Mouse (Mus musculus): ENCODE results near the gene Adamts2.
A peak's percentile ranks its signal among the peaks of the same experiment; 100 is the strongest.

Gene Adamts2

DNA sequence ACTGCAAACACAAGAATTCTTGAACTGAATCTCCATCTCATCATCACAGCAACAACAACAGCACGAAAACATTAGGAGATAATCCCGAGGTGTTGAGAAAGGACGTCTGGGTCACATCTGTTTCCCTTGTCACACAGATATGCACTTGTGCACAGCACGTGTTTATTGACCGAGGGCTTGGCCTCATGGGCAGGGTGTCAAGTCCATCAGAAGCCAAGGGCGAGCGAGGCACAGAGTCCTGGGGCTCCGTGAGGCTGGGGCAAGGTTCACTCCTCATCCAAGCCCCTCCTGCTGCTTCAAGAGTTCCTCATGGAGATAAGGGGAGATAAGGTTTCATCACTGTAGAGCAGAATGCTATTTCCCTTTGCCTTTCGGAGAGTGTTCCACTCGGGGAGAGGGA, 137.6 kb downstream of the Adamts2 start:
- DNase-seq, result no peak

DNA sequence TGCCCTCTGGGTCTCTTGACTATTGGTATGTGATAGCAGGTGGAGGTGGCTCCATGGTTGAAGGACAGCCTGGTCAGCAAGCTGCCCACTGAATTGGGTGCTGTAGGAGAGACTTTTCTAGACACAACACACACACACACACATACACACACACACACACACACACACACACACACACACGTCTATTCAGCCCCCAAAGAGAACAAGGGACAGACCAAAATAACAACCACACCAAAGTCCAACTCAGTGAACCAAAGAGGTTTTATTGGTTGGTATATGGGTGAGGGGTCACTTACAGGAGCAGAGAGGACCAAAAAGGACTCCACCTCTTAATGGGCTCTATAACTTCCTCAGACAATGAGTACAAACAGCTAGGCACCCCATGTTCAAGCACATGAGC, 140.3 kb downstream of the Adamts2 start:
- no peak for DNase-seq

DNA sequence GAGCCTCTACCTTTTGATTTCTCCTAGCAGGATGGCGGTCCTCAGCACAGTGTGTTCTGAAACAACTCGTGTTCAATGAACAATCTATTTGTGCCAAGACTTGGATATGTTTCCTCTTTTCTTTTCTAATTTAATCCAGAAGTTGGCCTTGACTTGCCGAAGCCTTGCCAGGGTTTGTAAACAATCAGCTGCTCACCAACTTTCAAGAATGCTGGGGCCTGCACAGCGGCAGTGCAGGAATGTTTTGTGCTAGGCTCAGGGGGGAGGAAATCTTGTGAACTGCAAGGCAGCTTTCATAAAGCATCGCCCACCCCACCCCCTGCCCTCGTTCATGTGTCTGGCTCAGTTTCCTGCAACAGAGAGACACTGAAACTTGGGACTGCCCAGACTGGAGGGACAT, 143.1 kb downstream of the Adamts2 start:
- DNase-seq, result no peak

DNA sequence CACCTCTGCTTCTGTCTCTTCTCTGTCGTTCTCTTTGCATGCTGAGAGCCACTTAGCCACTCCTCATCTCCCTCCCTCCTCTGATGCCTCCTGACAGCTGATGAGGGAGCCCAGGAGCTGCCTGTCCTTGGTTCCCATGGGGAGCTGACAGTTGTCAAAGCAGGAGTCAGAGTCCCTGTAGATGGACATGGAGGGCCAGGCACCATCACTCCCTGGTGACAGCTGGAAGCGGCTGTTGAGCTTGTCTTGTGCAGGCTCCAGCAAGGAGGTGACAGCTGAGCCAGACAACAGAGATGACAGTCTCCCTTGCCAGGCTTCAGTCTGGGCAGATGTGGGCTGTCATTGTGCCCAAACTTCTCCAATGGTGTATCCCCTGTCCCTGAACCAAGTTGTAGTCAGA, 144.6 kb downstream of the Adamts2 start:
- no peak for DNase-seq

DNA sequence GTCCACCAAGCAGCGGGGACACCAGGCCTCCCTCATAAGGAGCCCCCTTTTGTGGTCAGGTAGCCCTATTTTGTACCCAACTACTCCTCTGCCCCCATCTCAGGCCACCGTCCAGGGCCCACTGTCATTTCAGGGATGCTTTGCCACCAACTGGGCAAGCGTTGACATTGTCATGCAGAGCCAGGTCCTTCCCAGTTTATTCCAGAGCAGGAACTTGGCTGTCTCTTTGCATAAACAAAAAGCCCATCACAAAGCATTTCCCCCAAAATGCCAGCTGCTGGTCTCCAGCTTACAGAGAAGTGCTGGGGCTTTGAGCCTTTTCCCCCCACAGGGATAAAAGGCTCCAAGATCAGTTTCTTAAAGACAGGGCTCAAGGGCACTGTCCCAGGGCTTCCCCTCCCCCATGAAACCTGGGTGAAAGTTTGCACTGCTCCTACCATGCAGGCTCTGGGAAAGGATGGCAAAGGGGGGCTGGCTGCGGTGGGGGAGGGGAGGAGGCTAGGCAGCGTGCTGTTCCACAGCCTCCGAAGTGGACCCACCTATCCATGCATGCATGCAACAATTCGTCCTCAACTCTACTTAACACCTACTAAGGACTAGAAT, 149.2 kb downstream of the Adamts2 start:
- no peak for DNase-seq

DNA sequence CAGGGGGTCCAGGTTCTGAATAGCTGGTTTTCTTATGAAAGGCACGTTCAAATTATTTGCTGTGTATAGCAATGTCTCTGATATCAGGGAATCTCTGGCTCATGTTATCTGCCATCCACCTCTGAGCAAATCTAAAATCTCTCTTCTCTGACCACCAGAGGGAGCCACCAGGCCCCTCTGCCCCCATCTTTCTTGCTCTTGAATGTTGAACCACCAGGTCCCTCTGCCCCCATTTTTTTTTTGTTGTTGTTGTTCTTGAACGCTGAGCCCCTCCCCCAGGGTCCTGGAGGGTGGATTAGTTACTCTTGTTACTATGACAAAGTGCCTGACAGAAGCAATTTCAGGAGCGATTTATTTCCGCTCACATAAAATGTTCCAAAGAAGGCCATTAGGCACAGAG, 155.9 kb downstream of the Adamts2 start:
- no peak for DNase-seq

DNA sequence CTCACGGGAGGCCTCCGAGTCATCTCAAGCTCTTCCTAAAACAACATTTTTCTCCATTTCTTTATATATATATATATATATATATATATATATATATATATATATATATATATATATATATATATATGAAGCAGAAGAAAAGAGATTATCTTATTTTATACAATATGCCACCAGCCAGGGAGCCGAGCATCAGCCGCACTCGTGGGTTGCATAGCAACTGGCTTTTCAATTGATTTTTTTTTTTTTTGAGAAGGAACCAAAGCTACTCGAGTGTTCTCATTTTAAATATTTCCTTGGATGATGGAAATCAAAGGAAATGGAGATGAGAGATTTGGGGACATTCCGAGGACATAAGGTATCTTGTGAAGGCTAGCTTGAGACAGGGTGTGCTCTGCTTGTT, 164.6 kb downstream of the Adamts2 start:
- DNase-seq, result no peak

DNA sequence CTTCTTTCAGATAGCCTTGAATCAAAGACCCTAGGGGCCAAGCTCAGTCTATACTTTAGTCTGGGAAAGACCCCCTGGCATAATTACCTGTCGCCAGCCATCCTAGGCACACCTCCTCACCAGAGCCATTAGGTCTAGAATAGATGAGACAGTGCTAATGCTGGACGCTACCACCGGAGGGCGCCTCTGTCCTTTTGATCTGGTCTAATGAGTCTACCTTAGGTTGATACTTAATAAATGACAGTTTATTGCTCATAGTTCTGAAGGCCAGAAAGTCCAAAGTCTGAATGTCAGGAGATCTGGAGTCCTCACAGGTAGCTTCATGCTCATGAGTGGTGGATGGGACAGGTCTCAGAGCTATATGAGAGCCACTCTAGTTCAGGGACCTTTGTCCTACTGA, 165.2 kb downstream of the Adamts2 start:
- DNase-seq, result peak; percentile 45

DNA sequence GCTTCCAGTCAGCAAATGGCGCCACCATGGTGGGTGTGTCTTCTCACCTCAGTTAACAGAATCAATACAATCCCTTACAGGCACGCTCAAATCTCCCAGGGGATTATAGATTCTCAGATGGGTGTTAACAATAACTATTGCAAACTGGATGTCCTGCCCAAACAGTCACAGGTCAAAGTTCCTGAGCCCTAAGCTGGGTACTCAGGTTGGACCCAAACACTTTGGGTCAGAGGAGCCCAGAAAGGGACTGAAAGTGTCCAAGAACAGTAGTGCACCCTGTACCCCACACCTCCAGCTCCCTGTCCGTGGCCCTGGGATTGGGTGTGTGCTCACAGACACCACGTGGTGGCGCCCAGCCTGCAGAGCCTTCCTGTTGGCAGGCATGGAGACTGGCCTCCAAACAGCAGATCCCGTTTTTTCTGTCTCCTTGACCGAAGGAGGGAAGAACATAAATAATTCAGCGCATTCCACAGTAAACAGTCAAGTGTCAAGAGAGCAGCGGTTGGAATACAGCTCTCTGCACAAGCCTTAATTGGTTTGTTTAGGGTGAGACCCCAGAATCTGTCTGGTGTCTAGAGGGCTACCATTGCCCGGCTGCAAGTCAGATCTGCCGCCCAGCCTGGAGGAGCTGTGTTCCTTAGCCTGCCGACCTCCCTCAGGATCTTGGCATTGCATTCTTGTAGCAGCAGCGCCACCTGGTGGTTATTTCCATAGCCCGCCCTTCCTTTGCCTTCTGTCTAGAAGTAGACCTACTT, 167.3 kb downstream of the Adamts2 start:
- peak; percentile 91 for DNase-seq

DNA sequence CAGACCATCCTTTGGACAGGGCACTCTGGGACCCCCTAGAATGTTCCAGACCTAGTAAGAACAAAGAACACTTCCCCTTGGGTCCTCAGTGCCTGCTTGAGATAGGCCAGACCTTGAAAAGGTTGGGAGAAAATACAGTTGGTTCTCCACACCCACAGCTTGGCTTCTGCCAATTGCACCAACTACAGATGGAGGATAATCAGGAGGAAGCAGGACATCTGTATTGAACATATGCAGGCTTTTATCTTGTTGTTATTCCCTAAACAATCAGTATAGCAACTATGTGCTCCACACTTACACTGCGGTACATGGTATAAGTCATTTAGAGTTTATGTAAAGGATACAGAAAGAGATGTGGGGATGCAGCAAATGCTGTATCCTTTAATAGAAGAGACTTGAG, 169.1 kb downstream of the Adamts2 start:
- DNase-seq, result no peak

DNA sequence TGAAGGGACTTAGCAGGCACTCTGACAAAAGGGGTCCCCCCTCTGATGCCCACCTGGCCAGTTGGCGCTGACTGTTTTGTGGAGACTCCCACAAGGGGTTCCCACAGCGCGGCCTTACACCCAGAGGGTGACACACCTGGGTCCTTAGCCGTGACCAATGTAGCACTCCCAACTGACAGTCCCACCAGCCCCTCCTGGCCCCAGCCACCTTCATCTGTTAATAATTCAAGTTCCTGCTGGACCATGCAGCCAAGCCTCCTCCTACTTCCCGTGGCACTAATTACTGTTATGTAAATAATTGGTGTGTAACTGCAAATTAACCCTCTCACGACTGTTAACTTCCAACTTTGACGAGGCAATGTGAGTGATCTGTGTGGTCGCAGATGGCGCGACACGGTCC, 195.8 kb downstream of the Adamts2 start:
- no peak for DNase-seq

DNA sequence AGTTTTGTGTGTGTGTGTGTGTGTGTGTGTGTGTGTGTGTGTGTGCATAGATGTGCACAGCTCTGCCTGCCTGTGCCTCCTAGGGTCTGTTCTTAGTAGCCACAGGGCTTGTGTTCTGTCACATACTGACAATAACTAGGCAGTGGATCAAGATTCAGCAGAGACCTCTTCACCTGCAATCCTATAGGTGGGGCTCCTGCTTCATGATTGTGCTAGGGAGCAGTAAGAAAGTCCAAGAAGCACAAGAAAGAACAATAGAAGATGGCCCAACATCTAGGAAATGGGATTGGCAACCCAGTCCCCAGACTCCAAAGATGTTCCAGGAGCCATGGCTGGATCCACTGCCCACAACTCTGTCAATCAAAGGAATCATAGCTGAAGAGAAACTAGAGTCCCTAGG, 197.0 kb downstream of the Adamts2 start:
- no peak for DNase-seq

DNA sequence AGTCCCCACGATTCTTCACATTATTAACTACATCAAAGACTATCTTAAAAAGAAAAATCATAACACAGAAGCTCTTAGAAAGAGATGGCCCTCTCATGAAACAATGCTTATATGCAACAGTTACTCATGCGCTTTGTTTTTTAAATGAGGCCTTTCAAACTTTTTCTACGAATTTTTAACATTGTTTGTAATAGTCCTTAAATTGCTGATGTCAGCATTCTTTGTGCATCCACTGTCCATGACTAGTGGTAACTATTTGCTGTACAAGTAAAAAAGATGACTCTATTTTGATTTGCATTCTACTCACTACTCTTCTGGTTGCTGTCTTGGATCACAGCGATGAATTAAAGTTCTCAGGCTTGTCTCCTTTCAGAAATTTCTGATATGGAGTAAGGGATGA, 212.3 kb downstream of the Adamts2 start:
- DNase-seq, result no peak

DNA sequence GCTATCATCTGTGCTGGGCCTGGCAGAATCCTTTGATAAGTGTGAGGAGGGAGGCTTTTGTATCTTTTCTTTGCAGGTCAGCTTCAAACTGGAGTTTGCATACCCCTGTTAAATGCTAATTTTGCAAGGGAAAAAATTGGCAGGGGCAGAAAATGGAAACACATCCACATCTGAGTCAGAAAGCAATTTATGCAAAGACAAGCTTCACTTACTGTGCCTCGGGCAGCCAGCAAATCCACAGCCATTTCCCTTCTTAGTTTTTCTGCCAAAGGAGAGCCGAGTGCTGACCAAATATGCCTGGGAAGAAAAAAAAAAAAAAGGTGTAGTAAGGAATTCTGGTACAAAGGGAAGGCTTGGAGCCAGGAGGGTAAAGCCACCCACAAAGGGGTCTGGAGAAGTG, 224.3 kb downstream of the Adamts2 start:
- DNase-seq, result no peak

DNA sequence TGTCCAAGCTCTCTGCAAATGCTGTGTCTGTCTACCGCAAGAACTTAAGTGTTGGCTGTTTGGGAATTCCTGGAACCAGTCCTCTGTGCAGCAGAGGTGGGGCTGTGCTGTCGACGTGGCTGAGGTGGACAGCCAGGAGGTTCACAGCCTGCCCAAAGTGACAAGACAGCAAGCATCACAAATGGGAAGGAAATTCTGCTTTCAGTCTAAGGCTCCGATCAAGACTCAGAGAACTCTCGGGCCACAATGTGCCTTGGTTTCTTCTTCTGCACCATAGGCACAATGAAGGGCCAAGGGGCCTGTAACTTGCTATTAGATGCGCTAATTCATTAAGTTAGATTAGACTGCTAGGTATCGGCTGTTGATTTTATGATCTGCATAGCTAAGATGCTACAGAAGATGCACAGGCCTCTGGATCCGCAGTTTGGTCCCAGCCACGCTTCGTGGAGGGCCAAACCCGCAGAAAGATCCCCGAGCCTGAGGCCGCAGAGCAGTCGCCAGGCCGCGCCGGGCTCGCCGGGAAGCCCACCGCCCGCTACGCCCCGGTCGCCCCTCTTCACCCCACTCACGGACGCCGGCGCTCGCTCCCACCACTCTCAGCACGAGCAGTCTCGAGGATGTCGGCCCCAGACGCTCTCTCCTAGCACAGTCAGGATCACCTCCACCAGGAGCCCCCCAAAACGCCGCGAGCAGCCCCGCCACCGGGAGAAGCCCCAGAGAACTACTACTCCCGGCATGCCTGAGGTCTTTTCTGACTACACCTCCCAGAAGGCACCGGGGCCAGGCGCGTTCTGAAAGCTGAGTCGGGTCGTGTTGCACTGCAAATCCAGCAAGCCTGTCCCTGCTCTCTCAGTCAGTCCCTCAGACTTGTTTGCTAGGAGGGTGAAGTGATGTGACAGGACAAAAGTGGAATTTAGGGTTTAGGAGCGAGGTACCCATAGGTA, 225.4 kb downstream of the Adamts2 start, which contains the start of gene Zfp354c:
Gene Zfp354c (minus strand): TSS at position 715 of the 944 bp plus-strand sequence.
- peak; percentile 88 for DNase-seq

DNA sequence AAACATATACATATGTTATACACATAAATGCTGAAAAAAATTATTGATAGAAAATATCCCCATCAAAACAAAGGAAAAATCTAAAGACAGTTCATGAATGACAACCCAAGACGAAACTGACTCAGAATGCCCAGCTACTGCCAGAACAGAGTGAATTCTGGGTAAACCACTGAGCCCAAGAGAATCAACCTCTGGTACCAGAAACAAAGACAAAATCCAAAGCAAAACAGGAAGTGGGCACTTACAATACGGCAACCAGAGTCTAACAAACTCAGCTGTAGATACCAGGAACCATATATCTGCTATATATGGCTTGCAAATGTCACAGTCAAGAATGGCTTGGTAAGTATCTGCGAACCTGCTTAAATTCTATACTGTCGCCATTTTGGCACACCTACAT, 233.8 kb downstream of the Adamts2 start:
- DNase-seq, result no peak

DNA sequence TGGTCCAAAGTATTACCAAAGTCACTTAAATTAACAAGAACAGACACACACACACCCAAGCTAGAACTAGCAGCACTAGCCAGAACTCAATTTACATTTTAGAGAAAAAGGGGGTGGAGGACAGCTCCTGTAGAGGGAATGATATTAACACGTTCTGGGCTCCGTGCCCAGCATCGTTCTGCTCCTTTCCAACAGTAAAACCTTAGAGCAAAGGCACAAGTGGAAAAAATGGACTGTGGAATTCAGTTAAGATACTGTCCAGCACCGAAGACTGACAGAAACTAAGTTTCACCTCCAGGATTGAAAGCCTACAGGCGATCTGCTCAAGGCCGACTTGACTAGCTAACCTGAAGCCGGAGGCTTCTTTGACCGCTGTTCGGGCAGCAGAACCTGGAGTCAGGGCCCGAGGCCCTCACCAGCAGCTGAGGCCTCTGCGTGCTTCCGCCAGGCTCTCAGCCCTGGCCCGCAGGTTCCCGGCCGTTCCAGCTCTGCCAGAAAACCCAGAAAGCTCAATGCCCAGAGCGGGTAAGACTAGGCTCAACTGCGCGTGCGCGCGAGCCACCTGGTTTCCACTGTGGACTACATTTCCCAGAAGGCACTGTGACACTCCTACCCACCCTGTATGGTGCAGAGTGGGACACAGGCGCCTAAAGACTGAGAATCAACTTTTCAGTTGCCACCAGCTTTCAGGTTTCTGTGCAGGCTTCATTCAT, 239.3 kb downstream of the Adamts2 start, which contains the start of gene Zfp879:
Gene Zfp879 (minus strand): TSS at position 530 of the 713 bp plus-strand sequence.
- peak; percentile 98 for DNase-seq

DNA sequence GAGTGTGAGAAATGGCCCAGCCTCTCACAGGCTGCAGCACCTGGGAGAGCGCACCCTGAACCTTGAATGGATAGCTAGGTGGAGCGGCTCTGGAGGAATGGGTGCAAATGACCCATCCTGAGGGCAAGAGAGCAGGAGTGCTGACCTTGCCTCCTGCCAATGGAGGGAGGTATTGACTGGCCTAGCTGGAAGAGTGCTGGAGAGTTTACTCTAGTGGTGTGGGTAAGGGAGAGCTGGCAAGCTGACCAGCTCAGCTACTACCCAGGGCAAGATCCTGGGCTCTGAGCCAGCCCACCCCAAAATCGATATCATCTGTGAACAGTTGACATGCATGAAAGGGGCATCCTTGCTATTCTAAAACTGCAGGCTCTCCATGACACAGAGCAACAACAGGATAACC, 244.1 kb downstream of the Adamts2 start:
- DNase-seq, result no peak

DNA sequence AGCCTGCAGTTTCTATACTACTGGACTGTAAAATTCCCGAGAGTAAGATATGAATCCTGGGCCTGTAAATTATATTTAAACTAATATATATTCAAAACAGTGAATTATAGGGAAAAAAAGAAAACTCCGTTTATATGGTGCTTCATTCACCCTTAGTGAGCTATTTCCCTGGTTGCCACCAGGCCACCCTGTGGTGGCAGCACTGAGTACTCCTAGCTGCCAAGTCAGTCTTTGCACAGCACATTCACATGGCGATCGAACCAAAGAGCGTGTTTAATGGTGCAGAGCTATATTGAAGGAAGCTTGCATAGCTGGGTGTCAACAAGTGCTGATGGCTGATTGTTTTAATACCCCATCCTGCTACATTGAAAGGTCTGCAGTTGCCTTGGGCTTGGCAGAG, 245.2 kb downstream of the Adamts2 start:
- DNase-seq, result no peak

DNA sequence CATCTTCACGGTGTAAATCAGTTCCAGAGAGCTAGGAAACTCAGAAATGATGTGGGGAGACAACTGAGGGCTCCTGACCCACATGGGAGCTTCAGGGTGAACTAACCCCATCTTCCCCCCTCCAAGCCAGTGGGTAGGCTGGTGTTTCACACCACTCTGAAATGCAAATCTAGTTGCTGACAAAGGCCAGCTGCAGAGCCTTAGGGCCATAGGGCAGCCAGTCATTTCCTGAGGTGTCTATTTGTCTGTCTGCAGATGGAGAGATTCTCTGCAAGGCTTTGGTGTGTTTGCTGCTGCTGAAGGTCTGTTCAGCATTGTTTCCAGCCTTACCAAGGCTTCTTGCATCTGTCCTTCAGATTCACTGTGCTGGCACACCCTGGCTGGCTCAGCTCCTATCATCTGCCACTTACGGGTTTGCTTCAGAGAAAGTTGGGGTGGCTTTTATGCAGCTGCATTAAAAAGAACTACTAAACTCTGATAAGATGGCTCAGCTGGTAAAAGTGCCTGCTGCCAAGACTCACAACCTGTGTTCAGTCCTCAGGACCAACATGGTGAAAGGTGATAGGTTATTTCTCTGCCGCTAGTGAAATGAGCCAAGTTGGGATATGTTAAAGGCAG, 246.7 kb downstream of the Adamts2 start:
- no peak for DNase-seq

DNA sequence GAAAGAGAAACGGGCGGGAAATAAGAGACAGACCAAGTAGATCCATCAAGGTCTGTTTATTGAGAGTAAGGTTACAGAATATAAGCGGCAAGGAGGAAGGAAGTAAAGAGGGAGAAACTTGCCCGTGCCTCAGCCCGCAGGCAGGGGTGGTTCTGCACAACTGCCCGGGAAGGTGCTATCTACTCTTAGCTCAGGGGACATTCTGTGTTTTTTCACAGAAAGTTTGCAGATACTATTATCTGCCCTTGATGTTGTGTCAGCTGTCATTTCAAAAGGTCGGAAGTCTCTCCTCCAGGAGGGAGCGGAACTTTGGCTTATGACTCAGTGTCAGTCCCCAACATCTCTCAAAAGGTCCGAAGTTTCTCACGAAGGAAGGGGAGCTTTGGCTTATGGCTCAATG, 247.4 kb downstream of the Adamts2 start:
- no peak for DNase-seq

DNA sequence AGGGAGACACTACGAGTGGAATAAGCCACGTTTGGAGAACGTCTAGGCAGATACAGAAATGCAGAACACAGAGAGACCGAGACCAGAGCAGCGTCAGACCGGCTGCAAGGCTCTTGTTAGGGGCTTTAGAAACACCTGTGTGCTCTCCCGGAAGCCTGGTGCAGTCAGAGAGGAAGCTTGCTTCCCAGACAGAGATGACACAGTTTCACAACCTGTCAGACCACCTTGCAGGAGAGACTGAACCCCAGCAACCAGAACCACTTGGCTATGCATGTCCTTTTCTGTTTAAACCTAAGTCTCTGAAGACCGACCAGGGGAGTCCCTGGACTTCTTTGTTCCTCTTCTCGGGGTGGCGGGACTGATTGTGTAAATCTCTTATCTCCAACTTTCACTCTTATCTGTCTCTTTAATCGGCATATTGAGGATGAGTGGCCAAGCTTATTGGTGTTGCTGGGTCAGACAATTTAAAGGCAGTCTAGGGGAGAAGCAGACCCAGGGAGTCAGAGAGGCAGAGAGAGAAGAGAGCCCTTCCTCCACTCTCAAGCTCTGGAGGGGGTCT, 248.4 kb downstream of the Adamts2 start, which contains the start of gene Grm6:
Gene Grm6 (plus strand): TSS at position 509 of the 559 bp plus-strand sequence.
- no peak for DNase-seq

All from cerebellum, adult 9-10 months (tissue).